Mouse (Mus musculus) spleen, adult 2 months (tissue): ENCODE measurements around the gene Il34. TPM values are rescaled to one million over a fixed set of nuclear protein-coding genes. Genes with fewer than 3 reads are reported as not detected.
A peak's percentile ranks its signal among the peaks of the same experiment; 100 is the strongest.

ENCODE experiments used
- DNase-seq, 2 experiments: peaks; one replicate each; pipeline versions ENCODE4 v3.0.0 to v3.0.0-alpha.2; 2012 to 2021; ENCODE audit warnings: low spot score in 2 of 2, low read depth in 1 of 2
- H3K27ac ChIP-seq: fragments of 200-500 bp; 2 replicates; pipeline ENCODE4 v1.5.1; 2012; ENCODE audit warnings: low read length, inconsistent platforms; ENCODE audit not compliant: insufficient read depth
- H3K27me3 ChIP-seq: fragments of 200-500 bp; 2 replicates; pipeline ENCODE4 v1.6.1; 2012; ENCODE audit warnings: mild to moderate bottlenecking, moderate library complexity, low read length, inconsistent platforms; ENCODE audit not compliant: control insufficient read depth, insufficient read depth
- H3K36me3 ChIP-seq: fragments of 200-500 bp; 2 replicates; pipeline ENCODE4 v1.6.1; 2012; ENCODE audit warnings: mild to moderate bottlenecking, low read length, inconsistent platforms; ENCODE audit not compliant: control insufficient read depth, insufficient read depth
- H3K4me1 ChIP-seq: fragments of 200-500 bp; 2 replicates; pipeline ENCODE4 v1.6.1; 2011; ENCODE audit warnings: inconsistent platforms; ENCODE audit not compliant: control insufficient read depth, insufficient read depth, insufficient read length
- H3K4me3 ChIP-seq: fragments of 200-500 bp; 2 replicates; pipeline ENCODE4 v1.5.1; 2011; ENCODE audit warnings: mild to moderate bottlenecking, inconsistent platforms; ENCODE audit not compliant: insufficient read depth, insufficient read length; ENCODE audit errors: extremely low read depth
- CTCF ChIP-seq: fragments of 200-500 bp; IDR thresholded peaks from 2 replicates; pipeline ENCODE4 v1.5.1; 2011; ENCODE audit warnings: mild to moderate bottlenecking, inconsistent platforms; ENCODE audit not compliant: insufficient read depth, insufficient read length, insufficient replicate concordance; ENCODE audit errors: extremely low read depth
- POLR2A ChIP-seq: fragments of 200-500 bp; IDR thresholded peaks from 2 replicates; pipeline ENCODE4 v1.6.1; 2011; ENCODE audit warnings: low read depth, low read length, inconsistent platforms
- WGBS: fragments of 180-500 bp; shearing (Covaris S2); methylation state at CpG from one replicate; pipeline ENCODE4 v1.1.7; 2018; 5-methylcytosine and 5-hydroxymethylcytosine counted together
- polyA plus RNA-seq: library from polyadenylated mRNA; depleted of rRNA; stranded (reverse); fragments of >200 nt; gene quantifications from 2 replicates; pipeline ENCODE4 v1.2.3, GENCODE M21; 2012

Gene Il34
- polyA plus RNA-seq, 1 experiment = 36.0 TPM

DNA sequence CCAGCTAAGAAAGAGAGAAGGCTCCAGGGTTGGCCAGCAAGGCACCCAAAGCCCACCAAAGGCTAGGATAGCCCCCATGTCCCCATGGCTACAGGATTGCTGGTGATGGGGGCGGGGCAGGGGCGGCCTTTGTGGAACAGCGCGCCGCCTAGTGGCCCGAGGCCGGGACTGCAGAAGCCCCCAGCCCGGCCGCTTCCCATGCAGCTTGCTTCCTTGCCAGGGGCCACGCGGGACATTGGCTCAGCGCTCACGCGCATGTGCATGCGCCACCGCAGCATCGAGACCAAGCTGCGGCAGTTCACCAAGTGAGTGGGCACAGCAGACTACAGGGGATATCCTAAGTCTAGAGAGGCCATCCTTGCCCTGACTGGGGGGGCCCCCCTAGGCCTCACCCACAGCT is 78.8 kb downstream of the Il34 start:
- WGBS = 27% methylated on average over 18 of the region's 18 CpGs
- H3K27me3 ChIP-seq = peaks cover 1% of the 10 kb centered on the region; the same call in 1 of the 2 replicates
- DNase-seq = no peak
- no peaks in the 10 kb centered on the region for H3K4me1 ChIP-seq
- TF ChIP-seq CTCF (peak; percentile 45; the same call in 1 of the 2 replicates), POLR2A (no peak)
- no peak overlapping the region for H3K27ac ChIP-seq
- no peaks in the 10 kb centered on the region for H3K36me3 ChIP-seq
- no peak overlapping the region for H3K4me3 ChIP-seq

GRCm38 (mm10) chr8:110725084-110725838 is 80.5 kb downstream of the Il34 start:
- DNase-seq = no peak
- Histone ChIP-seq H3K27ac (0 out of 2 replicates have a peak overlapping the region, but pooled peaks have one; percentile 41), H3K36me3 (no peaks in the 10 kb centered on the region), H3K27me3 (peaks cover 7% of the 10 kb centered on the region), H3K4me3 (no peak overlapping the region), H3K4me1 (no peaks in the 10 kb centered on the region)
- TF ChIP-seq POLR2A (no peak), CTCF (no peak)
- 73% methylated on average over 7 of the region's 7 CpGs for WGBS

DNA sequence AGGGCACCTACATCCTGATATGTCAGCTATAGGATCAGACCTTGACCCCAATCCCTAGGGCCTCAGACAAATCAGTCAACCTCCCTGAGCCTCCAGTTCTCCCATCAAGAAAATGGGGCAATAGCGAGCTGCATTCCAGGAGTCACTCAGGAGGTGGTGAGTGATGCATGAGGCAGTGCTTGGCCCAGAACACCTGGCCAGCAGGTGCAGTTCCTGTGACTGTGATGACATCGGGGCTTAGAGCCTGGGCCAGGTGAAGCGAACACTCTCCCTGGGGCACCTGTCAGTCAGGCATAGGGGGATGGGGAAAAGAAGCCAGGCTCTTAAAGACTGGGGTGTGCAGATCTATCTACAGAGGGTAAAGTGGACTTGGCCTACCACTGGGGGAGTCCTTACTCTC is 81.2 kb downstream of the Il34 start:
- WGBS = 84% methylated on average over 3 of the region's 3 CpGs
- Histone ChIP-seq H3K4me1 (no peaks in the 10 kb centered on the region), H3K27ac (no peak overlapping the region), H3K4me3 (no peak overlapping the region), H3K27me3 (peaks cover 7% of the 10 kb centered on the region), H3K36me3 (no peaks in the 10 kb centered on the region)
- no peak for DNase-seq
- TF ChIP-seq POLR2A (no peak), CTCF (no peak)

GRCm38 (mm10) chr8:110722414-110723011 is 83.2 kb downstream of the Il34 start:
- Histone ChIP-seq H3K27me3 (peaks cover 7% of the 10 kb centered on the region), H3K4me1 (no peaks in the 10 kb centered on the region), H3K27ac (no peak overlapping the region), H3K36me3 (no peaks in the 10 kb centered on the region), H3K4me3 (peak overlapping the region; percentile 51; the same call in 1 of the 2 replicates)
- no peak for TF ChIP-seq POLR2A
- no peak for TF ChIP-seq CTCF
- no peak for DNase-seq
- WGBS = 72% methylated on average over 11 of the region's 11 CpGs

DNA sequence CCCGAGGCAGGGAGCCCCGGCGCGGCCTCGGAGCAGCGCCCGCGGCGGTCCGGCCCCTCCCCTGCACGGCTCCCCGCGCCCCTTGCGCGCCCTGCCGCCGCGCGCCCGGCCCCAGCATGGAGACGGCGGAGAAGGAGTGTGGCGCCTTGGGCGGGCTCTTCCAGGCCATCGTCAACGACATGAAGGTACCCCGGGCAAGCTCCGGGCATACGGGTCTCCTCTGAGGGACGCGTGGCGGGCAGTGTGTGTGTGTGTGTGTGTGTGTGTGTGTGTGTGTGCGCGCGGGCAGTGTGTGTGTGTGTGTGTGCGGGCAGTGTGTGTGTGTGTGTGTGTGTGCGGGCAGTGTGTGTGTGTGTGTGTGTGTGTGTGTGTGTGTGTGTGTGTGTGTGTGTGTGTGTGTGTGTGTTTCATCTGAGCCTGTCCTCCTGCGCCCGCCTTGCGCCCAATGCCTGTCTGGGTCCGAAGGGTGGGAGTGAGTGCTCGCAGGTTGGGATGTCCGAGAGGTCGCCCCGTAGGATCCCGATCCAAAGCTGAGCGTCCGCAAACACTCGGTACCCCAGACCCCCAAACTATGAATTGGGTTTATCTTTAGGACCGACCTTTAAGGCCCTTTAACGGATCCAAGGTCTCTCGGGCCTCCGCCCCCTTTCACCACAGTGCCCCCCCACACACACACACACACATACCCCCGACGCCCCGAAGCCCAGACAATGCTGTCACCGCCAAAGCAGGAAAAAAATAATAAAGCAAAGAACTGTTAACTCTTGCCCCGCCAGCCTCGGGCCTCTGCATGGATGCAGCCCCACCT is 83.9 kb downstream of the Il34 start:
- no peak for TF ChIP-seq CTCF
- no peak for TF ChIP-seq POLR2A
- Histone ChIP-seq H3K4me1 (no peaks in the 10 kb centered on the region), H3K27me3 (peaks cover 7% of the 10 kb centered on the region), H3K27ac (0 out of 2 replicates have a peak overlapping the region, but pooled peaks have one; percentile 23), H3K36me3 (no peaks in the 10 kb centered on the region), H3K4me3 (peak overlapping the region; percentile 51)
- no peak for DNase-seq
- WGBS = 5% methylated on average over 54 of the region's 59 CpGs

DNA sequence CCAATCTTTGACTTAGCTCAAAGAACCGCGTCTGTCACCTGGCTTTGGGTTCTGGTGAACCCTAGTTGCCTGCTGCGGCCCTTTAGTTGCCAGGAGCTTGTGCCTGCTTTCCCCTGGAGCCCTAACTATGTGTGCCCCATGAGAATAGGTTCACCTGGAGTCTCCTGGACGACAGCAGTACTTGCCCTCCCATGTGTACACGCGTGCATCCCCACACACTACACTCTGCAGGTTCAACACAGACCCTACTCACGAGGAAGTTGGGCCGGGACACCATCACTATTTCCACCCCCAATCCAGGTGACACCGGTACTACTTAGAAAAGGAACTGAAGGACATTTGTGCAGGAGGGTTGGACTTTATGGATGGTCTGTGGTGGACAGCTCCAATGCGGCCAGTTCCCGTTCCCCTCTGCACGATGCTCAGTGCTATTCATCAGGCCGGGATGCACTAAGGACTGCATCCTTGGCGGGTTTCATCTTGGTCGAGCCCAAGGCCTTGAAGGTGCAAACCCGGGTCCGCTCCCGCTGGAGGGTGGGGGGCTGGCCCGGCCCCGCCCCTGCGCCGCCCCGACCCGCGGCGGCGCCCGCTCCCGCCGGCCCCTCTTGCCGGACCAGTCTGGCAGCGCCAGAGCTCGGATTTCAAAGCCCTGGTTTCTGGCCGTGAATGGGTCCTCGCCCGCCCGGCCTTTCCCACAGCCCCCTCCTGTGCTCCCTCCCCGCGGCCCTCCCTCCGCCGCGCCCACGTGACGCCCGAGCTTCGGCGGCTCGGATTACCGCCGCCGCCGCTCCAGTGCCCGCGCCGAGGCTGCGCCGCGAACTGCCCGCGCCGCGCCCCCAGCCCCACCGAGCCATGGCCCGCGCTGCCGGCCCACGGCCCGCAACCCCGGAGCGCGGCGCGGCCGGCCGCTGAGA is 84.8 kb downstream of the Il34 start, which contains the start of gene Mtss1l:
Gene Mtss1l (plus strand): TSS at position 792 of the 914 bp plus-strand sequence.
- peaks cover 7% of the 10 kb centered on the region for H3K27me3 ChIP-seq
- DNase-seq = no peak
- no peaks in the 10 kb centered on the region for H3K4me1 ChIP-seq
- WGBS = 12% methylated on average over 67 of the region's 75 CpGs
- H3K36me3 ChIP-seq = 0 out of 2 replicates have a peak, but pooled peaks cover 1% of the 10 kb centered on the region
- peak within 1 kb of the TSS; percentile 51 for H3K4me3 ChIP-seq
- peak within 1 kb of the TSS; percentile 34 for H3K27ac ChIP-seq
- TF ChIP-seq POLR2A (no peak), CTCF (no peak)
